Mouse (Mus musculus): ENCODE data around the gene Gbp3. TPM values are rescaled to one million over a fixed set of nuclear protein-coding genes. Genes with fewer than 3 reads are reported as not detected.
A peak's percentile ranks its signal among the peaks of the same experiment; 100 is the strongest.

Gene Gbp3
- polyA plus RNA-seq, 1 experiment from 2014 or later: 2.9 TPM

DNA sequence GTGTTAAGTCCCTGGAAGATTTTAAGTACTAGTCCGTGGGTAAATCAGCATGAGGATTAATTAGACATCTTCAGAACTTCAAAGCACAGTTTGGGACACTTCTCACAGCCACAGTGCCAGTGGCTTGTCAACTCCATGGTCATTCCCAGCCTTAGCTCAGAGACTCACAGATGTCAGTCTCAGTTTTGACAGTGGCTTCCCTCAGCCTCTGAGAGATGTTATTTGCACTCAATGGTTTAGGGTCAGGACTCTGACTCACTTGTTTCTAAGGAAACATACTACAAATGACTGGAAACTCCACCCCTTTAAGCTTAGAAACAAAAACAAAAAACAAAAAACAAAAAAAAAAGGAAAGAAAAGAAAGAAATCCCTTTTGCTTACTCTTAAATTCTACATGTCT is 59.8 kb downstream of the Gbp3 start:
- Histone ChIP-seq H3K4me3 (ENCODE audit: low read length) (no peak overlapping the region), H3K27me3 (ENCODE audit: control insufficient read depth, insufficient read depth, low read depth, low read length) (no peaks in the 10 kb centered on the region), H3K9me3 (ENCODE audit: control insufficient read depth, low read length) (no peaks in the 10 kb centered on the region), H3K27ac (ENCODE audit: low read length) (no peak overlapping the region), H3K4me1 (replicated peaks; ENCODE audit: control insufficient read depth, insufficient read depth, low read length) (peaks cover 4% of the 10 kb centered on the region; the same call in 1 of the 2 replicates), H3K9ac (ENCODE audit: low read length) (no peak overlapping the region), H3K4me2 (ENCODE audit: low read depth, low read length) (no peak overlapping the region), H3K36me3 (ENCODE audit: control insufficient read depth, insufficient read depth, low read length) (no peaks in the 10 kb centered on the region)
- WGBS: 37% methylated on average over 1 of the region's 1 CpGs
- ATAC-seq (ENCODE audit: low read depth): no peak

DNA sequence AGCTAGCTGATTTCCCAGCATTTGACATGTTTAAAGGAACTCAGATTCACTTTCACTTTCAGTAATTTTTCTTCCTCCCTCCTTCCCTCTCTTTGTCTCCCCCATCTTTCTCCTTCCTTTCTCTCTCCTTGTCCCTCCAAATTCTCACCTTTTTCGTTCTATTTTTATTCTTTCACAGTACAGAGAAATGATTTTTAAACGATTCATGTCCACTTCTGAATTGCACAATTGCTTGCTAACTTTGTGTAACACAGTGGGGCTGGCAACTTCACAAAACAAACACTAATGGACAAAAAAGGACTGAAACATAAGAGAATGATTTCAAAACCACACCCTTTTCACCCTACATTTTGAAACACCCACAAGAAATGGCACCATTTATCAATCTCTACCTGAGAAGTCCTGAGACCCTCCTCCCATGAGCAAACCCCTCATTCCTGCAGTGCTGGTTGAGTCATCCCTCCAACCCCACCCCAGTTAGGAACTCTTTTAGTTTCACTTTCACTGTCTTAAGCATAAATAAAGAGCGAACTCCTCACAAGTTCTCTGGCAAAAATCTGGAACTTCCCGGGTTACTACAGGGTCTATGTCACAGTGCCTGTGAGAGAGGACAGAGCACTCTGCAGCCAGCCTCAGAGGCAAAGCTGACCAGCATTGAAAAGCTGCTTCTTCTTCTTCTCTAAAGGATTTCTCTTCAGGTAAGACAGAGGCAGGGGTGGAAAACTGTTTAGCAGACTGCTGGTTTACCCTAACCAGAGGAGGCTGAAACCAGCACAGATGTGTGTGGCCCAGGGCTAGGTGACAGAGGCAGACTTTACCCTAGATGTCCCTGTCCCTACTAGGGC is 60.5 kb downstream of the Gbp3 start, which contains the start of gene Gbp2:
Gene Gbp2 (plus strand): TSS at position 492 of the 845 bp plus-strand sequence.
- H3K4me2 ChIP-seq (ENCODE audit: low read depth, low read length): peak within 1 kb of the TSS; percentile 65
- H3K4me3 ChIP-seq (ENCODE audit: low read length): peak within 1 kb of the TSS; percentile 50
- H3K27ac ChIP-seq (ENCODE audit: low read length): peak within 1 kb of the TSS; percentile 63
- no peaks in the 10 kb centered on the region for H3K9me3 ChIP-seq (ENCODE audit: control insufficient read depth, low read length)
- H3K4me1 ChIP-seq (replicated peaks; ENCODE audit: control insufficient read depth, insufficient read depth, low read length): peaks cover 4% of the 10 kb centered on the region; the same call in 1 of the 2 replicates
- peak; percentile 85 for ATAC-seq (ENCODE audit: low read depth)
- H3K9ac ChIP-seq (ENCODE audit: low read length): peak within 1 kb of the TSS; percentile 59
- no peaks in the 10 kb centered on the region for H3K36me3 ChIP-seq (ENCODE audit: control insufficient read depth, insufficient read depth, low read length)
- H3K27me3 ChIP-seq (ENCODE audit: control insufficient read depth, insufficient read depth, low read depth, low read length): no peaks in the 10 kb centered on the region
- WGBS: 20% methylated on average over 4 of the region's 4 CpGs

DNA sequence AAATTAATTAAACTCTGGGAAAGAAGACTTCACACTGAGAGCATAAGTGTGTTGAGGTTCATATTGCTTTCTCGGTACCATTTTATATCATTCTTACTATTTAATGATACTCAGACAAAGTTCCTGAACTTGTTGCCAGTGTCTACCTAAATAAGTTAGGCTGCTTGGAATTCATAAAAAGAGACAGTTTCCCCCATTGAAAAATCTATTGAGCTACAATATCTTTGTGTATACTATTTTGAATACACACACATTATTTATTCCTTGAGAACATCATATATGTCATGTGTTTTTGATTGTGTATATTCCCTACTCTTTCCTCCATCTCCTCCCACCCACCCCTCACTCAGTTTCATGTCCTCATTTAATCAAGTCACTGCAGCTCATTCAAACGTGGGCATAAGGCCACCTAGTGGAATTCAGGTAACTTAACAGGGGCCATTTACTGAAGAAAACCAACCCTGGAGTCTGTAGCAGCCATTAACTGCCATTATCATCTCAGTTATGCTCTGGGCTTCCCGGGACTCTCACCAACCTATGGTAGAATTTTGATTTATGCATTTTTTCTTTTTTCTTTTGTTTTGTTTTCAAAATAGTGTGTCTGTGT is 61.2 kb downstream of the Gbp3 start:
- H3K27me3 ChIP-seq (ENCODE audit: control insufficient read depth, insufficient read depth, low read depth, low read length): no peaks in the 10 kb centered on the region
- H3K4me2 ChIP-seq (ENCODE audit: low read depth, low read length): peak overlapping the region; percentile 65
- peaks cover 4% of the 10 kb centered on the region; the same call in 1 of the 2 replicates for H3K4me1 ChIP-seq (replicated peaks; ENCODE audit: control insufficient read depth, insufficient read depth, low read length)
- no peaks in the 10 kb centered on the region for H3K9me3 ChIP-seq (ENCODE audit: control insufficient read depth, low read length)
- peak overlapping the region; percentile 50 for H3K4me3 ChIP-seq (ENCODE audit: low read length)
- H3K9ac ChIP-seq (ENCODE audit: low read length): peak overlapping the region; percentile 59
- no peaks in the 10 kb centered on the region for H3K36me3 ChIP-seq (ENCODE audit: control insufficient read depth, insufficient read depth, low read length)
- 50% methylated on average over 3 of the region's 3 CpGs for WGBS
- no peak for ATAC-seq (ENCODE audit: low read depth)
- no peak overlapping the region; the same call in 1 of the 2 replicates for H3K27ac ChIP-seq (ENCODE audit: low read length)

Other genes with a start within 250 kb of the Gbp3 start
- gene Pdlim5, start 164.3 kb upstream of the Gbp3 start, polyA plus RNA-seq (2015; fragmentation: Nextera tagmentation; extraction: Ambion mirVana): 28.3 and 33.4 TPM in 2 replicates
- 0.28 and 0.33 TPM in 2 replicates for gene Gbp5, start 66.0 kb upstream of the Gbp3 start, polyA plus RNA-seq (2015; fragmentation: Nextera tagmentation; extraction: Ambion mirVana)
- 5.9 and 7.8 TPM in 2 replicates for gene Gbp7, start 29.7 kb upstream of the Gbp3 start, polyA plus RNA-seq (2015; fragmentation: Nextera tagmentation; extraction: Ambion mirVana)
- gene Gbp2b, start 34.8 kb downstream of the Gbp3 start, polyA plus RNA-seq (2015; fragmentation: Nextera tagmentation; extraction: Ambion mirVana): 0.06 TPM in 1 of 2 replicates, not detected in the other
- gene Gbp2, start 60.6 kb downstream of the Gbp3 start, polyA plus RNA-seq (2015; fragmentation: Nextera tagmentation; extraction: Ambion mirVana): 3.0 and 3.1 TPM in 2 replicates
- 12.7 and 14.0 TPM in 2 replicates for gene Kyat3, start 141.0 kb downstream of the Gbp3 start, polyA plus RNA-seq (2015; fragmentation: Nextera tagmentation; extraction: Ambion mirVana)
- gene Gtf2b, start 205.0 kb downstream of the Gbp3 start, polyA plus RNA-seq (2015; fragmentation: Nextera tagmentation; extraction: Ambion mirVana): 91.6 and 94.9 TPM in 2 replicates